Mouse (Mus musculus) stomach, postnatal 0 days (tissue): Measurements from ENCODE around the gene Fndc1. TPM values are rescaled to one million over a fixed set of nuclear protein-coding genes. Genes with fewer than 3 reads are reported as not detected.
A peak's percentile ranks its signal among the peaks of the same experiment; 100 is the strongest.

Source experiments
- ATAC-seq: fragments of 200-750 bp; cut with Nextera tagmentation; 2 replicates; pipeline ENCODE4 v1.8.0; 2017; ENCODE audit not compliant: low FRiP score, low TSS enrichment
- DNase-seq: peaks from one replicate; pipeline ENCODE4 v3.0.0-alpha.2; 2016; ENCODE audit warnings: low spot score
- H3K27ac ChIP-seq: fragments of 300-500 bp; sonication (generic); replicated peaks from 2 replicates; pipeline ENCODE4 v1.5.1; 2014; ENCODE audit warnings: mild to moderate bottlenecking, control low read depth
- H3K27me3 ChIP-seq: fragments of 300-500 bp; sonication (generic); 2 replicates; pipeline ENCODE4 v1.6.1; 2014; ENCODE audit warnings: low read length; ENCODE audit not compliant: control insufficient read depth, insufficient read depth
- H3K36me3 ChIP-seq: fragments of 300-500 bp; sonication (generic); 2 replicates; pipeline ENCODE4 v1.6.1; 2014; ENCODE audit warnings: low read length, mixed read lengths; ENCODE audit not compliant: control insufficient read depth, insufficient read depth
- H3K4me1 ChIP-seq: fragments of 300-500 bp; sonication (generic); replicated peaks from 2 replicates; pipeline ENCODE4 v1.6.1; 2014; ENCODE audit warnings: antibody characterized with exemption; ENCODE audit not compliant: control insufficient read depth, insufficient read depth
- H3K4me2 ChIP-seq: fragments of 300-500 bp; sonication (generic); replicated peaks from 2 replicates; pipeline ENCODE4 v1.6.1; 2014; ENCODE audit warnings: low read depth, mild to moderate bottlenecking, control low read depth, moderate library complexity
- H3K4me3 ChIP-seq: fragments of 300-500 bp; sonication (generic); 2 replicates; pipeline ENCODE4 v1.5.1; 2014; ENCODE audit warnings: low read depth, low read length, control low read depth
- H3K9ac ChIP-seq: fragments of 300-500 bp; sonication (generic); 2 replicates; pipeline ENCODE4 v1.6.1; 2014; ENCODE audit warnings: mild to moderate bottlenecking, low read length, control low read depth, mixed read lengths
- H3K9me3 ChIP-seq: fragments of 300-500 bp; sonication (generic); 2 replicates; pipeline ENCODE4 v1.6.1; 2016; ENCODE audit warnings: low read length; ENCODE audit not compliant: control insufficient read depth
- CTCF ChIP-seq: IDR thresholded peaks from 2 replicates; pipeline ENCODE4 v1.5.1; 2016; ENCODE audit warnings: antibody characterized with exemption, low read depth, mild to moderate bottlenecking, moderate library complexity
- EP300 ChIP-seq: optimal IDR thresholded peaks from 2 replicates; pipeline ENCODE3; 2016; ENCODE audit warnings: antibody characterized with exemption
- WGBS: fragments of 180-500 bp; shearing (Covaris S2); extraction: QIAGEN DNeasy Blood & Tissue Kit; methylation state at CpG from one replicate; pipeline ENCODE4 v1.1.7; 2014; 5-methylcytosine and 5-hydroxymethylcytosine counted together
- polyA plus RNA-seq: library from polyadenylated mRNA; unstranded; fragments of >200 nt; fragmentation: Nextera tagmentation; extraction: Ambion mirVana; gene quantifications from 2 replicates; pipeline ENCODE4 v1.2.1, GENCODE M21; 2015

Fndc1 gene
- 25.7 and 27.0 TPM in 2 replicates for polyA plus RNA-seq

DNA sequence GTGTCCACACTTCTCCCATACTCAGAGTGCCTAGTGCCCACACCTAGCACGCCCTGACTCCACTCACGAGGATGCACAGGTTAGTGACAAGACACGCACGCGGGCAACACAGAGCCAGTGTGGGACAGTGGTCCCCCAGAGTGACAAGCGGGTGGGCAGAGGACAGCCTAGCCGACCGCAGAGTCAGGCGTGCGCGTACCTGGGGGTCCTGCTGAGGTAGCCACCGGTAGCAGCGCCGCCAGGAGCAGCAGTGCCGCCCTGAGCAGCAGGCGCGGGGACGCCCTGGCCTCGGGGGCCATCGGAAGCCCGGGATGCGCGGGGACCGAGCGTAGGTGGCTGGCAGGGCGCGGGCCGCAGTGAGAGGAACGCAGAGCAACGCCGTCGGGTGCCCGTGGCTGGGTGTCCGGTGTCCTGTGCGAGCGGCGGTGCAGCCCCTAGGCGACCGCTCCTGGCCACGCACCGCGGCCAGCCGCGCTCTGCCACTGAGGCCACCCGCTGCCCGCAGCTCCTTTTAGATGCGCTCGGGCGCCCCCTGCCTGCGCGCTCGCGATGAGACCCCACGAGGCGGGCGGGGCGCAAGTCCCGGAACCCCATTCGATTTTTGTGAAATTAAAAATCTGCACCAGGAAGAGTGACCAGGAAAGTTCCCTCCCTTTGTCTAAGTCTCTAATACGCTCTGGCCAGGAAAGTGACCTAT is at the start of gene Fndc1:
TSS of gene Fndc1 (minus strand) at position 484 of the 697 bp plus-strand sequence.
- 0 out of 2 replicates have a peak, but pooled peaks cover 2% of the 10 kb centered on the region for H3K27me3 ChIP-seq
- no peak within 1 kb of the TSS for H3K27ac ChIP-seq
- under 1% methylated on average over 60 of the region's 60 CpGs for WGBS
- no peaks in the 10 kb centered on the region for H3K4me1 ChIP-seq
- H3K4me3 ChIP-seq: peak within 1 kb of the TSS; percentile 55
- H3K36me3 ChIP-seq: no peaks in the 10 kb centered on the region
- peak; percentile 71 for DNase-seq
- TF ChIP-seq CTCF: peak; percentile 78
- no peak for TF ChIP-seq EP300
- no peaks in the 10 kb centered on the region for H3K9me3 ChIP-seq
- peak; percentile 66; the same call in 1 of the 2 replicates for ATAC-seq
- H3K9ac ChIP-seq: peak within 1 kb of the TSS; percentile 67
- peak within 1 kb of the TSS; percentile 88 for H3K4me2 ChIP-seq

GRCm38 (mm10) chr17:7876541-7876940 is 49.4 kb upstream of the Fndc1 start:
- 90% methylated on average over 13 of the region's 13 CpGs for WGBS
- TF ChIP-seq CTCF (no peak), EP300 (no peak)
- no peak for ATAC-seq
- Histone ChIP-seq H3K4me3 (no peak overlapping the region), H3K27ac (no peak overlapping the region), H3K9ac (no peak overlapping the region), H3K4me1 (no peaks in the 10 kb centered on the region), H3K4me2 (no peak overlapping the region), H3K27me3 (no peaks in the 10 kb centered on the region), H3K36me3 (no peaks in the 10 kb centered on the region), H3K9me3 (no peaks in the 10 kb centered on the region)
- DNase-seq: no peak

DNA sequence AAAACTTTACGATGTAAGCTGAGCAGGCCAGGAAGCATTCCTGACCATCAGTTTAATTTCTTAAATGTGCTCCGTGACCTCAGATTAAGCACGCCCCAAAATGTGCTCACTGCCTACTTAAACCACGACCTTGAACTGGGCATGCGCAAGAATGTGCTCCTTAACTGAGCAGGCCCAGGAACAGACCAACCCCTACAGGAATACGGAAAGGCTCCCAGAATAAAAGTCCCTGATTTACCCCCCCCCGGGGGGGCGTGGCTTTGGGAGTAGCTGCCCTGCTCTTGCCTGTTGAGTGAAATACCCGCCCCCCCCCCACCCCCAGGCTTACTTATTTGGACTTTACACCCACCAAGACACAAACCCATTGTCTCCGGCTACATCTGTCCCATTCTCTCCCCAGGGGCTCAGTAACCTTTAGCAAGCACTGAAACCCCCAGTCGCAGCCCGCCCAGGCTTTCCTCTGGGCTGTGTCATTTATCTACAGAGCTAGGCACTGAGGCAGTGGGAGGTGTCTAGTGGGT is 48.9 kb upstream of the Fndc1 start:
- WGBS: 48% methylated on average over 11 of the region's 12 CpGs
- H3K4me2 ChIP-seq: no peak overlapping the region
- H3K27ac ChIP-seq: no peak overlapping the region

DNA sequence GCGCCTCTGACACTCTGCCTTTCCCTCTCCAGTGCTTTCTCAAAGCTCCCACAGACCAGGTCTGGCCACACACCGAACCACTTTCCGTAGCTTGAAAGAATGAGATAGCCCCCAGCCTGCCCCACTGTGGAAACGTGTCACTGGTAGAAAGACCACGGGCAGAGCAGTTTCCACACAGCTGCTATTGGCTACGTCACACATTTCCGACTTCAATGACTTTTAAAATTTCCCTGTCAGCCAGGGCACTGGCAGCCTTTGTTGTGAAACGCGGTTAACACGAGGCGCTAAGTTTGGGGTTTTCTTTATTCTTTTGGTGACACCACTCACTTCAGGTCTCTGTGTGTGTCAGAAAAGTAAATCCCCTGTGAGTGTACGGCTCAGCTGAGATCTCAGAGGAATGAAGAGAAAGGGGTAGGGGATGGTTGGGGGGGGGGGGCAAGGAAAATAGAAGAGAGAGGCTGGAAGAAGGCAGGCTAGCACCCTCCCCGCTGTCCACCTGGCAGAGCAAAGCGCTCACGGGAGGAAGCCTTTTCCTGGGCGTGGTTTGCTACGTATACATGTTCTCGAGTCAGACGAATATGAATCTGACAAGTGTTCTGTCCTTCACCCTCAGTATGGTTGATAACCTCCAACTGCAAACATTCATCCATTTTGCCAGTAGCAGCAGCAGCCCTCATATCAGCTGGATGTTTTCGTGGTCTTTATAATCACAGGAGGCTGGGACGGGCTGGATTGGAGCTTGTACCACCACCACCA is 47.9 kb upstream of the Fndc1 start:
- 62% methylated on average over 21 of the region's 21 CpGs for WGBS
- Histone ChIP-seq H3K4me1 (no peaks in the 10 kb centered on the region), H3K27ac (no peak overlapping the region), H3K9me3 (no peaks in the 10 kb centered on the region), H3K36me3 (no peaks in the 10 kb centered on the region), H3K9ac (no peak overlapping the region), H3K27me3 (no peaks in the 10 kb centered on the region), H3K4me3 (no peak overlapping the region), H3K4me2 (no peak overlapping the region)
- no peak for DNase-seq
- ATAC-seq: no peak
- TF ChIP-seq EP300: no peak
- TF ChIP-seq CTCF: no peak

More for the DNA sequence above, 48.9 kb upstream of the Fndc1 start:
- no peak overlapping the region for H3K9ac ChIP-seq
- TF ChIP-seq EP300 (no peak), CTCF (no peak)
- peak; percentile 48 for DNase-seq
- H3K9me3 ChIP-seq: no peaks in the 10 kb centered on the region
- no peaks in the 10 kb centered on the region for H3K27me3 ChIP-seq
- H3K36me3 ChIP-seq: no peaks in the 10 kb centered on the region
- no peaks in the 10 kb centered on the region for H3K4me1 ChIP-seq
- ATAC-seq: peak; percentile 49; the same call in 1 of the 2 replicates
- no peak overlapping the region for H3K4me3 ChIP-seq

GRCm38 (mm10) chr17:7873382-7873781 is 46.3 kb upstream of the Fndc1 start:
- Histone ChIP-seq H3K9me3 (no peaks in the 10 kb centered on the region), H3K9ac (no peak overlapping the region), H3K27me3 (no peaks in the 10 kb centered on the region), H3K4me2 (no peak overlapping the region), H3K36me3 (no peaks in the 10 kb centered on the region), H3K27ac (no peak overlapping the region), H3K4me3 (no peak overlapping the region), H3K4me1 (no peaks in the 10 kb centered on the region)
- DNase-seq (no peak), ATAC-seq (no peak)
- TF ChIP-seq EP300 (no peak), CTCF (no peak)
- WGBS: 70% methylated on average over 7 of the region's 7 CpGs

DNA sequence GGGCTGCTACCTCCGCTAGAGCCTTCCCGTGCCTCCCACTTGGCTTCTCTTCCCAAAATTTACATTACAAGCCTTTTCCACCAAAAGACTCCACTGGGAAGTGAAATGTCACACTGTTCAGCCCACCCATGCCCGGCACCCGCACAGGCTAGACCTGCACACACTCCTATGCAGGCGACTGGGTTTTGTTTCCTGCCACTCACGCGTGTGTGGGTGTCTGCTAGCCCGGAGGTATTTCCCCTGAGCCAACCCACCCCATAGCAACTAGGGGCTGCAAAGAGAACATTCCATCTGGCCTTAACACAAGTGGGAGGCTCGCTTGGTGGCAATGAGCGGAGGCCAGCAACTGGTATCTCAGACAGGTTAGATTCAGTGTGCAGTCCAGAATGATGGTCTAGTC is 44.7 kb upstream of the Fndc1 start:
- H3K27ac ChIP-seq: no peak overlapping the region
- H3K4me3 ChIP-seq: no peak overlapping the region
- H3K4me2 ChIP-seq: no peak overlapping the region
- no peaks in the 10 kb centered on the region for H3K36me3 ChIP-seq
- ATAC-seq (no peak), DNase-seq (no peak)
- no peaks in the 10 kb centered on the region for H3K27me3 ChIP-seq
- 79% methylated on average over 10 of the region's 10 CpGs for WGBS
- H3K4me1 ChIP-seq: no peaks in the 10 kb centered on the region
- no peaks in the 10 kb centered on the region for H3K9me3 ChIP-seq
- no peak overlapping the region for H3K9ac ChIP-seq
- TF ChIP-seq EP300: no peak
- TF ChIP-seq CTCF: no peak
